Mouse (Mus musculus) gastrocnemius, postnatal 10 days (tissue): ENCODE results near the gene Raph1. TPM values are rescaled to one million over a fixed set of nuclear protein-coding genes. Genes with fewer than 3 reads are reported as not detected.
"Not testable (repeated sequence)": the region's sequence is repeated elsewhere in the genome, so short reads cannot be mapped to it uniquely, and the experiment has no call there.

Experiments used
- DNase-seq: peaks from one replicate; pipeline ENCODE4 v3.0.0; 2021; ENCODE audit warnings: mixed read lengths
- total RNA-seq, 2 experiments: library from RNA; stranded (reverse); gene quantifications; 2 replicates each; pipeline ENCODE4 v1.2.3; 2021

Gene Raph1
- total RNA-seq, 2 experiments from 2014 or later = 48.1 to 79.4 TPM

DNA sequence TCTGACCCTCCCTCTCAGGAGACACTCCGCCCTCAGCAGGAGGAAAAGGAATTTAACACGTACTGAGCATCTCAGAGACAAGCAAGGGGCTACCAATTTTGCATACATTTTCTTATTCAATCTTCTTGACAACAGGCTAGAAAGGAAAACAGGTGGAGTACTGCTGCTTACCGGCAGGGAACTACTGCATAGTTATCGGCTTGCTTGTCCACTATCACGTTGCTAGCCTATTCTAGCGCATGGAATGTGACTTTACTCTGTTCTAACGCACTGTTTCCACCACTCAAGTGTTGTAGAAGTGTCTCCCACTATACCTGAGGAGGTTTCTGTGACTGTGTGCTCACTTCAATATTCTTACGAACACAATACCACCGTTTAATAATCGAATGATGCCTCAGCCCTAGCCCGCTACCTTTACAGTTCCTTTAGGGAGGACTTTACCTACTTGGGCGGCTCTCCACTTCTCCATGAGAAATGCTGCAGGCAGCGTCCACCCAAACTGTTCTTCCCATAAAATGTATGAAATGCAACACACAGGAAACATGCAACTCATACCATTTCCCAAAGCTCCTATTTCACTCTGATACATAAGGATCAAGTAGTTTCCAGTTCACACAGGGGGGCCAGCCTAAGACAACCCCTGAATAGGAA, 1.5 kb downstream of the Raph1 start:
- no peak for DNase-seq

DNA sequence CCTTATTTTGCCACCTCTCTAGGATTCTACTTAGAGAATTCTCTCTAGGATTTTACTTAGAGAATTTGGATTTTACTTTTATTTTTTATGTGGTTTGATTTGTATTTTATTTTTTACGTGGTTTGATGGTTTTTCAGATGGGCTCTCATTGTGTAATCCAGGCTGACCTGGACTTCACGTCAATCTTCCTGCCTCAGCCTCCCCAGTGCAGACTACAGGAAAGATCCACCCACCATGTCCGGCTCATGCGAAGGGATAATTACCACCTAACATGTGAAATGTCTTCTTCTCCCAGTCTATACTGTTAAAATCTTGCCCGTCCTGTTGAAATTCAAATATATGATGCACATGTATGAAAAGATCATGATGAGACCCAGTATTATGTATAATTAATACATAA, 2.2 kb downstream of the Raph1 start:
- DNase-seq = no peak

DNA sequence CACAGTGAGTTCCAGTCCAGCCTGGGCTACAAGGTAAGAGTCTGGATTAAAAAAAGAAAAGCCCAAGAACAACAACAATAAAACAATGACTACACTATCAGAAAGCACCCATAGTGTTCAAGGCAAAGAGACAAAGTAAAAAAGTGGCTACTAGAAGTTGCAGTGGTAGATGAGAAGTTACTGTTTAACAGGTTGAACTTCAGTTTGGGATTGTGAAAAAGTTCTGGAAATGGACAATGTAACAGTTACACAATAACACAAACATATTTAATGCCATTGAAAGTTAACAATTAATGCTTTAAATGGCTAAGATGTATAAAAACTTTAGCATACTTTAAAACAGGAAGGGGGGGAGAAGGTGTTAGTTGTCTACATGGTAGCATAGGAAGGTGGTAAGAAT, 3.9 kb downstream of the Raph1 start:
- DNase-seq = no peak

DNA sequence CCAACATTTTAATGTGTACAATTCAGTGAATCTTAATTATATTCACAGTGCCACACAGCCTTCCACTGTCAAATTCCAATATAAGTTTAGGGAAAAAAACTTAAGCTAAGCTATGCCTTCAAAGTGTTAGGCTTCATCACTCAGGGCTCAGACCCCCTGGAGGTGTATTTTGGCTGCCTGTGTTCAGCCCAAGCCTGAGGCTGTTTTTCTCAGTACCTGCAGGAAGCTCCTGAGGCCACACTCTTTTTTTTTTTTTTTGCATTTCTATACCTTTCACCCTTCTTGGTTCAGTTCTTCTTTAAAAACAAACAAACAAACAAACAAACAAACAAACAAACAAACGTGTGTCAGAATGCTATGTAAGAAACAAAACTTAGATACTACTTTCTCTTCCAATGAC, 23.2 kb downstream of the Raph1 start:
- DNase-seq = no peak

DNA sequence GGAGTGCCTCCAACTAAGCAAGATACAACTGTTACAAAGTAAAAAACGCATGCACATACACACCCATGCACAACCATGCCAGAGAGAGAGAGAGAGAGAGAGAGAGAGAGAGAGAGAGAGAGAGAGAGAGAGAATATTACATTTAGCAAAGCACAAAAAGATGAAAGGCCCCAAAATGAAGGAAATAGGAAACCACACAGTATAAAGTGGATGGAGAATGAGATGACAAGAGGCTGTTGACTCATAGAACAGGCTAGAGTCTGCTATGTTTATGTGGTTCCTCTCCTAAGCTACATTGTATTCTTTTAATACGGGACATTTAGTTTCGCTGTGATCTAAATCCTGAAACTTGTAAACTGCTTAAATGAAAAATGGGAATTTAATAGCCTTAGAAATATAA, 27.6 kb downstream of the Raph1 start:
- no peak for DNase-seq

DNA sequence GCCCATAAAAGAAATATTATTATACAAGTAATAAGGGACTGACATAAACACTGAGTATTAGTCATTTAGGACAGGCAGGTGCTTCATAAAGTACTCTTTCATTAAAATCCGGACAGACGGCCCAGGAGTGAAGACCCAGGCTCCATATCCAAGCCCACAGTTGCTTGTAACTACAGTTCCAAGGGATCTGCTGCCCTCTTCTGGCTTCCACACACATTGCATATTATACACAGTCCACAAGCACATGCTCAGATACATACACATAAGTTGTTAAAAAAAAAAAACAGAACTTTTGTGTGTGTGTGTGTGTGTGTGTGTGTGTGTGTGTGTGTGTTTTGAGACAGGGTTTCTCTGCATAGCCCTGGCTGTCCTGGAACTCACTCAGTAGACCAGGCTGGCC, 32.0 kb downstream of the Raph1 start:
- DNase-seq = no peak

DNA sequence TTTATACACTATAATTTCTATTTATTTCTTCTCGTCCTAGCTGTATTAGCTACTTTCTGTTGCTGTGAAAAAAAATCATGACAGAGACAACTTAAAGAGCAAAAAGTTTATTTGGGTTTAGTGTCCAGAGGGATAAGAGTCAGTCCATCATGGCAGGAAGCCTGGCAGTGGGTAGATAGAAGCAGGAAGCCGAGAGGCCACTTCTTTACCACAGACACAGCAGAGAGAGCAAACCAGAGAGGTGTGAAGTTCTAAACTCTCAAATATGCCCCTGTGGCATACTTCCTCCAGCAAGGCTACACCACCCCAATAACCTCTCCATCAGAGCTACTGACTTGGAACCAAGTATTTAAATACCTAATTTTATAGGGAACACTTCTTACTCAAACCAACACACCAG, 36.3 kb downstream of the Raph1 start:
- DNase-seq = no peak

DNA sequence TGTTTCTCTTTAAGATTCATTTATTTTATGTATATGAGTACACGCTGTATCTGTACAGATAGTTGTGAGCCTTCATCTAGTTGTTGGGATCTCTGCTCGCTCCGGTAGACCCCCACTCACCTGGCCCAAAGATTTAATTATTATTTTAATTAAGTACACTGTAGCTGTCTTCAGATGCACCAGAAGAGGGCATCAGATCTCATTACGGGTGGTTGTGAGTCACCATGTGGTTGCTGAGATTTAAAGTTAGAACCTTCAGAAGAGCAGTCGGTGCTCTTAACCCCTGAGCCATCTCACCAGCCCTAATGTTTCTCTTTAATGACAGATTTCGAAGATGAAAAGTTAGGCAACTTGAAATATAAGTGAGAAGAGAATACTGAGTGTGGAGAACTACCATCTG, 36.8 kb downstream of the Raph1 start:
- DNase-seq = no peak

DNA sequence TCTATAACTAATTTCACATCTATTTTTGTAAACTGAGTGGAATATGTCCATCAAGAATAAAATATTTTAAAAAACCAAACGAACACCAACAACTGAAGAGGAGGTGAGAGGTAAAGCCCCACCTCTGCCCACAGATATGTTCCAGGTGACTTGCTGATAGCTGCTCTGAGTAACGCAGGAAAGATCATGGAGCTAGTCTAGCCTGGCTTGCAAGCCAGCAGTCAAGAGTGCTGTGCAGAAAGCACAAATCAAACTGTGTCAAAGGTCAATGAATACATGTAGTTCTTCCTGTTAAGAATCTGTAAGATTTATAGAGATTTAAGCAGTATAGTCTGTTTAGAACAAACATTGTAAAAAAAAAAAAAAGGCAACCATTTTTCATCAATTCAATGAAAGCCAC, 56.3 kb downstream of the Raph1 start:
- no peak for DNase-seq

DNA sequence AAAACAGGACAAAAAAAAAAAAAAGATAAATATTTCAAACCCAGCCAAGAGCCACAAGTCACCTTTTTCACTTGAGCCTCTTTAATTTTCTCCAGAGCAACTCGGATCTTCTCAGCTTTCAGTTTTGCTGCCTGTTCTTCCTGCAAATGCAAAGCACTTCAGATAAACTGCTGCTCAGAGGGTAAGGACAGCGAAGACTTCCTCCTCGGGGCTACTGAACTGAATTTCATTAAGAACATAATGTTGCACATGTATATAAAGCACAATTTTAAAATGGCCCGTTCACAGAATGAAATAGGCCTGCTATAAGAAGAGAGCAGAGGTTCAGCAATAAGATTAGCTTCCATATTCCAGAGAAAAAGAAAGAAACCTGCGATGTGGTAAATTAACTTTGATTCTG, 63.4 kb downstream of the Raph1 start:
- DNase-seq = no peak

DNA sequence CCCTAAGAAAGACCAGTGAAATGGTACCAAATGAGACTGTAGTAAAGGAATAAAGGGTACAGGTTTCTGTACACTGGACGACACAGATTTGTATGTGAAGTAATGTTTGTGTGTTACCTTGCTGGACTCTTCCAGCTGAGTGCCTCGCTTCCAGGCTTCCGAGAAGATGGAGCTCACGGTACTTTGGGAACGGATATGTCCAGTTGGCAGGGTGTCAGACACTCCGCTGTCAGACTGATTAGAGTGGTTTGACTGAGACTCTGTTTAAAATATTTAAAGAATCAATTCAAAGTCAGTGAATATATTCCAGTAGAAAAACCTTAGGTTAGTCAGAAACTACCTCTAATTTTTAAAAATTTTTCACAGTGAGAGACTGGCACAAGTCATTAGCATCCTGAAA, 73.5 kb downstream of the Raph1 start:
- no peak for DNase-seq

DNA sequence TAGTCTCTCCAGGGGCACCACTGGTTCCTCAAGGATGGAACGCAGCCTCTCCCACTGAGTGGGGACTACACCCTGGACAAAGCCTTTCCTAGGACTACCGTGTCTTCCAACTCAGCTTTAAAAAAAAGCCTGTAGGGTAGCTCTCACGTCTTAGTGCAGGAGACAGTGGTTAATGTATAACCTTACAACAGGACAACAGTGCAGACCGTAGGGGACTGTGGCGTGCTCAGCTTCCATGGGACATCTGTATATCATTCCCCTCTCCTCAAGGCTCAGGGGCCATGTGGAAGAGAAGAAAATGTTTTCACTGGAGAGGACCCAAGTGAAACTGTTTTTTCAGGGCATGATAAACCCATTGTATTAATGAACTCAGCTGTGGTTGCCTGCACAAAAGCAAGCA, 74.5 kb downstream of the Raph1 start:
- DNase-seq = no peak

DNA sequence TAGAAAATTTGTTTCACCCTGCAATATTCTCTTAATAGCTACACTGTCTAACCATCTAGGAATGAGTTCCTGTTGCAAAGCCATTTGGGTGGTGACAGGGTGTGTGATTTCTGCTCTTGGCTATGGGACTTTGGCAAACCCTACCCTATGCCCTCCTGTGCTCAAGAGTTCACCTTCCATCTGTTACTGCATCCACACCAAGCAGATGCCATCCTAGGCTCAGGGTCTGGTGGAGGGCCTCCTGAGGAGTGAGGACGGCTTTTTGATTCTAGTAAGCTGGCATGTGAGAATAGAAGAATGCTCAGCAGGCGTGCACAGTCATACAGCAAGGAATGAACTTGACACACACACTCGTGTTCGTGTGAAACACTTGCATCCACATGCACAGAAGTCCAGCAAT, 76.4 kb downstream of the Raph1 start:
- no peak for DNase-seq

DNA sequence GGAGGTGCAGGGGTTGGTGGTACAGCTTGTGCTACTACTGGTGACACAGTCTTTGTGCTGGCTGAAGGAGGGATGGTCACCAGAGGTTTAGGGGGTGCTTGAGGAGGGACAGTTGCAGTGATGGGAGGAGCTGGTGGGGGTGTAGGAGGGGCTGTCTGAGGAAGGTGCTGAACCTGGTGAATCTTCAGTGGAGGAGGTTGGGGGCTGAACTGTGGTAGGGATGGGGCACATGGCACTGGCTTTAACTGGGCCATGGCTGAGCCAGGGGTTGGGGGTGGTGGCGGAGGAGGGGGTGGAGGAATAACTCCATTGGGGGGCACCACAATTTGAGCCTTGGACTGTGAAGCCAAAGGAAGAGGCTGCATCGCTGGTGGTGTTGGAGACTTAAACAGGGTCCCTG, 77.2 kb downstream of the Raph1 start:
- DNase-seq = no peak

DNA sequence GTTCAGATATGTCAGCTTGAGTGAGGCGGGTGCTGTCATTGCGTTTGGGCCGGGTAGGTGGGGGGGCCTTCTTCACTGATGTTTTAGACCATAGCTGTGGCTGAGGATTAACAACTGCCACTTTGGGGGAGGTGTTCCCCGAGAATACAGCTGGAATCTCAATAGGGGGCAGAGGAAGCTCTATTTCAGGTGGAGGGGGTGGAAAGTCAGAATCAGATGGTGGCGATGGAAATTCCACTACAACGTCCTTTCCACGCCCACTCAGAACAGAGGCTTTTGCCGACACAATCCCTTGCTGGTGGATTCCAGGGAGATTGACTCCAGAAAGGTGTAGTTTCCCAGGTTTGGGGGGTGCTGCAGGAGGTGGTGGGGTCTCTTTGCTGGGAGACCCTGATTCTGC, 78.3 kb downstream of the Raph1 start:
- no peak for DNase-seq

DNA sequence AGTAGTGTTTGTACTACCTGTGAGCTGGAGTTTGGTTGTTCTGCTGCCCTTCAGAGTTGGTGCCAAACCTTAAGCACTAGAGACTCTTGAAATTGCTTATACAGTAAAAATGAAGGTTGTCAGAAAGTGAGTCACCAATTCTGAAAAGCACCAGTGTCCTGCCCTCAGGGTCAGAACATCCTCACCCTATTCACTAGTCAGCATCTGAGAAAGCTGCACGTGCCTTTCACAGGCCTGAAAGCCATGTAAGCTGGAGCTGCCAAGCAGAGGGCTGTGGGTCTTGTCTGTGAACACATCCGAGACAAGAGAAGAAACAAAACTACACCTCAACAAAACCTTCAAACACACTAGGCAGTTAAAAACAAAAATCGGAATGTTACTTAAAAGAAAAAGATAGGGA, 81.3 kb downstream of the Raph1 start:
- no peak for DNase-seq

DNA sequence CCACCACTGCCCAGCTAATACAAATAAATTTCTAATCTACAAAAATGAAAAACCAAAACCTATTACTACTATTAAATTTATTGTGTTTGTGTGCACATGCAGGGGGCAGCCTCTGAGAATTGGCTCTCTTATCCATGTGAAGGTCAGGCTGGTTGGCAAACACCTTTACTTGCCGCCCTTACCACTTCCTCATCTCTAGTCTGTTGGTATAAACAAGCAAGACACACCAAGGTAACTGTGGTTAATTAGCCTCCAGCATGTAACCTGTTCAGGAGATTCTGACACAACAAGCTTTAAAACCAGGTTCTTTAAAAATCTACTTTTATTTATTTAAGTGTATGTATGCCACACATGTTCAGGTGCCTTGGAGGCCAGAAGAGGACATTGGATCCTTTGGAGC, 84.0 kb downstream of the Raph1 start:
- no peak for DNase-seq

DNA sequence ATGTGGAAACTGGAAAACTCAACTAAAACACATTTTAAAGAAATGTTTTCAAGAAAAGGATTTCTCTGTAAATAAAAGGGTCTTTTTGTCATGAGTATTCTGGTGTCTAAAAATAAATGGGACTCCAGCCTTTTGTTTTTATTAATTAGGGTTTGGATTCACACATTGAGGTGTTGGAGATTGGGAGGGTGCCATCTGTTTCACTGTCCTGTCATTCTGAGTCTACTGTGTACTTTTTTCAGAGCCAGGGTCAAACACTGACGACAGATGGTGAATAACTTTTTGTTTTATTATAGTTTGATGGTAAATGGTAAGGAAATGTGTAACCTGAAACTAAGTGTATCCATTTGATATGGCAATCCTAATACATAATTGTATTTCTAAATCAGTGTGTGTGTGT, 85.3 kb downstream of the Raph1 start:
- no peak for DNase-seq

DNA sequence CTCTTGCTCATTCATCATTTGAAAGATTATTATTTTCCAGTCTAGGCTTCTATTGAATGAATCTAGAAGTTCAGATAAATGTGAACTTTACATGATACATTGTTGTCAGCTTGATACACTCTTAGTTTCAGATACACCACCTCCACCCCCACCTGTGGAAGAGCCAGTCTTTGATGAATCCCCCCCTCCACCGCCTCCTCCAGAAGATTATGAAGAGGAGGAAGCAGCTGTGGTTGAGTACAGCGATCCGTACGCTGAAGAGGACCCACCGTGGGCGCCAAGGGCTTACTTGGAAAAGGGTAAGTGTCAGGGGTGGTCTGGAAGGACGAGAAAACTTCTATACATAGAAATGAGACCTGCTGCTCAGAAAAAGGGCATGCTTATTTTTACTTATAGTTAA, 96.4 kb downstream of the Raph1 start:
- DNase-seq = no peak

DNA sequence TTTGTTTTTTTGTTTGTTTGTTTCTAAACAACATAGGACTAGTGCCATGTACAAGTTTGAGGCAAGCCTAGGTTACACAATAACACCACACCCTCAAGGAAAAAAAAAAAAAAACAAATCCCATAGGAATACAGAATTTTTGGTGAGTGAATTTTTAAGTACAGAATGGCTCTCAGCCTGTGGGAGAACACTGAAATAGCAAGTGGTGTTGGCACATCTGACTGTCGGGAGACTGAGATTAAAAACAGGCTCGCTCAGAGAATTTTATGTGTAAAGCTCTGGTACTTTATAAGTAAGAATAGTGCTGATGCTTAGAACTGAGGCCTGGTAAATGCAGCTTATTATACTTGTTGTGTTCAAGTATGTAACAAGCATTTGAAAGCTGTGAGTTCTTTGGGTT, 97.4 kb downstream of the Raph1 start:
- DNase-seq = no peak

DNA sequence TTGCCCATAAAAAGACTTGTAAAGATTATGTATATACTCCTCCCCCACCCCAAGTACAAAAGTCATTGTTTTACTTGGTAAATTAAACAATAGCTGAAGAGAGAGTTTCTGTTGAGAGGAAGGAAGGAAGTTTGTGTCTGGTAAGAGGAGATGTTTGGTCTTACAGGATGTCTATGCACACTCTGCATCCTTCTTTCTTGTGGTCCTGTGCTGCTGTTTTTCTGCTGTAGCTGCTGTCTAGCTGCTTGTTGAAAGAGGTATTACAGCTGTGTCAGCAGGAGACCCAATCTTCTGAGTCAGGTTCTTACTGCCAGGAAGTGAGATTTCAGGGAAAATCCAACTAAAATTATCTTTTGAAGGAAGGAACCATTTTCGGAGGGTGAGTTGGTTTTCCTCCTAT, 106.3 kb downstream of the Raph1 start:
- no peak for DNase-seq

DNA sequence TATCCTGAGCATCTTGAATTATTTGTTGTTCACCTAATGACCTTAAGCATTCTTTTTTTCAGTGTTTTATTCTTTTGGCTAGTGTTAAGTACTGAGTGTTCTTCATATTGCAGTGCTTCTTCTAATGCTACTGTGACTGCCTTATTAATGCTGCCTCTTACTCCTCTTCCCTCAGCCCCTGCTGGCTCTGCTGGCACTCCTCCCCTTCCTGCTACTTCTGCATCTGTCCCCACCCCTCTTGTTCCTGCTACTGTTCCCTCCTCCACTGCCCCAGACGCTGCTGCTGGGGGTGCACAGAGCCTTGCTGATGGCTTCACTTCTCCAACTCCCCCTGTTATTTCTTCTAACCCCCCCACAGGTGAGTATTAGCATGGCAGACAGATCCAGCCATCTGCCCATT, 117.0 kb downstream of the Raph1 start:
- DNase-seq = no peak

DNA sequence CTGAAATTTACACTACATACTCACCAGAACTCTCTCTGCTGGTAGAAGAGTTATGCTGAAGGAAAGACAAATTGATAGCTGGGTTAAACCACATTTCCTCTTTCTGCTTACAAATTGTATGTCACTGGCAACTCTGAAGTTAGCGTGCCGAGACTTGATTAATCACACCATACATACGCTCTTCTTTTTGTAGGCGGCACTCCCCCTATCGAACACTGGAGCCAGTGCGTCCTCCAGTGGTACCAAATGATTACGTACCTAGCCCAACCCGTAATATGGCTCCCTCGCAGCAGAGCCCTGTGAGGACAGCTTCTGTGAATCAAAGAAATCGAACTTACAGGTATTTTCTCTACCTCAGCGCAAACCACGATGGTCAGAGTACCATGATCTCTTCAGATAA, 119.8 kb downstream of the Raph1 start:
- DNase-seq = no peak

DNA sequence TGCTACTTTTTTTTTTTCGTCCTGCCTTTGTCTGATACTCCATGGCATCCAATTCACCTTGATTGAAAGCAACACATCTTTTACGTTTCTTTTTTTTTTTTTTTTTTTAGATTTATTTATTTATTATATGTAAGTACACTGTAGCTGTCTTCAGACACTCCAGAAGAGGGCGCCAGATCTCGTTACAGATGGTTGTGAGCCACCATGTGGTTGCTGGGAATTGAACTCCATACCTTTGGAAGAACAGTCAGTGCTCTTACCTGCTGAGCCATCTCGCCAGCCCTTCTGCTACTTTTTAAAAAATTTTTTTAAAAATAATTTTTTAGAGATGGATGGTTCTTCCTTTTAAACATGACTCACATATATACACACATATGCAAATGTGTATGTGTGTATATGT, 125.5 kb downstream of the Raph1 start:
- DNase-seq = not testable (repeated sequence)

DNA sequence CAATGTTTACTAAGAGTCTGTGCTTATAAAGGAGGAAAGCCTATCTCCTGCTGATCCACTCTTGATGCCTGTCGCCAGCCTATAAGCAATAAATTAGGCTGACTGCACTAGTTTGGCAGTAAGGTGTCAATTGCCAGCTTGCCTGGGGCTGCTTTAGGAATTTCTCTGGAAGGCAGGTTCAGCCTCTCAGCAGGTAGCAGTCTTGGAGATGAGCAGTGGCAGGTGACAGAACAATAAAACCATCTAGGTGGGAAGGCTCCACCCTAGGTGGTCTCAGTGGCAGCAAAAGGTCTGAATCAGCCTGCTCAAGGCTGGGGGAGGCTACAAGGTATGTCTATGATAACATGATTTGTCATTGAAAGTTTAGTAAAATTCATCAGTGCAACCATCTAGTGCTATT, 134.4 kb downstream of the Raph1 start:
- no peak for DNase-seq
